Mouse (Mus musculus) R1 (cell line): ENCODE results near the gene Fermt1.

Source experiments
- DNase-seq: peaks from one replicate; pipeline ENCODE4 v3.0.0-alpha.2; 2018; ENCODE audit warnings: low read depth, low spot score

The Fermt1 gene

GRCm38 (mm10) chr2:132922076-132922873 lies 23.4 kb downstream of the Fermt1 start:
- no peak for DNase-seq

- DNase-seq, result no peak
These were observed 30.9 kb downstream of the Fermt1 start for GRCm38 (mm10) chr2:132914785-132915184.

DNA sequence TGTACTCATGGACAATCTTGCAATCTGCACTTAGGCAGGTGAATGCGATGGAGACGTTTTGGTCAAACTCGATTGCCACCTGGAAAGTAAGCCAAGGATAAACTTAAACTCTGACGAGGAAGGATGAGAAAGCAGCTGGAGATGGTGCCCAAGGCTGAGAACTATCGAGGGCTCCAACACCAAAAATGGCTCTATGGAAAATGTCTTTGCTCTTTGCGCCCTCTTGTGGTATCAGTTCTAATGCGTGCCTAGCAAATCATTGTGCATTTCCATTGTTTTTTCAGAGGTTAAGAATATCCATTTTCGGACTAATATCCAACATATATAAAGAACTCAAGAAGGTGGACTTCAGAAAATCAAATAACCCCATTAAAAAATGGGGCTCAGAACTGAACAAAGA lies 38.9 kb downstream of the Fermt1 start:
- DNase-seq, result peak; percentile 57

GRCm38 (mm10) chr2:132904961-132905360 lies 40.7 kb downstream of the Fermt1 start:
- DNase-seq, result no peak

DNA sequence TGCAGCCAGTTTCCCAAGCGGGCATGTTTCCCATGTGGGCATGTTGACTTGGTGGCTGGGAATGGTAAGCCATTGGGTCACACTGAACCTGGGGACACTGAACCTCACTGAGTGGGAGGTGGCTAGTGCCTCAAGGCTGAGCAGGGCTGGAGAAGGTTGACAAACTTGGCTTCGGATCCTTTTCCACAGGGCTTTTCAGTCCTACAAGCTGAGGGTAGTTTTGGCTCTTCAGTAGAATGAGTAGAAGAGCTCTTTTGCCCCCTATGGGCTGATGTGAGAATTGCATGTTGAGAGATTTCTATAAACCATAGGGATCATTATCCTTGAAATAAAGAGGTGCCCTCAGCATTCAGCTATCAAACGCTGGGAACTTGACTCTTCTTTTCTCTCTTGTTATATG lies 42.2 kb downstream of the Fermt1 start:
- DNase-seq, result peak; percentile 67

GRCm38 (mm10) chr2:132902056-132902455 lies 43.6 kb downstream of the Fermt1 start:
- DNase-seq, result no peak

DNA sequence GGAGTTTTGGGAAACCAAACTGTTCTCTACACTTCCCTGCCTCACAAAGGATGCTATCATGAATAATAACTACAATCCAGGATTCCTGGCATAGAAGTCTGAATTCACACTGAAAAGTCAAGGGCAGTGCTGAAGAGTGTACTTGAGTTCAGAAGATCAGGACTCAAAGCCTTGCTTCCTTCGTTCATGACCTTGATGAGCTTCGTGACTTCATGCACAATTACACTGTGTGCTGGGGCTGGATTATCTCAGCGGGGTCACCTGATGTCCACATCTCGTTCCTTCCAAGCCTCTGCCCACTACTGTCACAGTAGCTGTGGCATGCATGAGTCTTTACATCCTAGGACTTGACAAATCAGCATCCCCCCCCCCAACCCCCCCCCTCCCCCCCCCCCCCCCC lies 44.1 kb downstream of the Fermt1 start:
- no peak for DNase-seq

DNA sequence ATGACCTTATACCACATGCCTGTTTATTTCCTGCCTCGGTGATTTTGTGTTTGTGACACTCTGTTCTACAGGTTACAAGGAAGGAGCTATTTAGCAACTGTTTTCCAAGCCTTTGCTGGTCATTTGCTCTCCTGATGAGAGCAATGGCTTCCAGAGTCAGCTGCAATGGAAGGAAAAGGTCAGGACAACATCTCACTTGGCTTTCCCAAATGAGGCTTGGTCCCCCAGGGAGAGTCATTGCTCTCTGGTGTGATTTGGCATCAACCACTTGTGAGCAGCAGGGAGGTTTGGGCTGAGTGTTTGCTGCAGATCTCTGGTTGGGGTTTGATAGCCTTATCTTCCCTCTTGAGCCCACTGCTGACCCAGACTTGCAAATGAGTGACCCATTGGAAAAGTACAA lies 45.1 kb downstream of the Fermt1 start:
- DNase-seq, result no peak

DNA sequence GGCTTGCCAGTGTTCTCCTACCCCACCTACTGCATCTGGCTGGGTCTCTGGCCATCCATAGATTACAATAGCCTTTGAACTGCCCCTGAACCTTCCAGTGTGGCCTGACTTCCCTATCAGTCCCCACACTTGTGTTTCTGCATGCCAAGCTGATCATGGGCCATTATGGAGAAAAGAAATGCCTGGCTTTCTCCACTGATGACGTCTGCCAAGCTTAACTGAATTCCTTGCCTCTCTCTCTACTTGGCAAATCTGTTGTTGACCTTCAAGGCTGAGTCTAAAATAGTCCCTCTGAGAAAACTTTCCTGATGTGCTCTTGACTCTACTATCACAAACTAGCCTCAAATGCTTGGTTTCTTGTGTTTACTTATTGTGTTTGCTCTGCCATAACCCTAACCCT lies 47.5 kb downstream of the Fermt1 start:
- no peak for DNase-seq

DNA sequence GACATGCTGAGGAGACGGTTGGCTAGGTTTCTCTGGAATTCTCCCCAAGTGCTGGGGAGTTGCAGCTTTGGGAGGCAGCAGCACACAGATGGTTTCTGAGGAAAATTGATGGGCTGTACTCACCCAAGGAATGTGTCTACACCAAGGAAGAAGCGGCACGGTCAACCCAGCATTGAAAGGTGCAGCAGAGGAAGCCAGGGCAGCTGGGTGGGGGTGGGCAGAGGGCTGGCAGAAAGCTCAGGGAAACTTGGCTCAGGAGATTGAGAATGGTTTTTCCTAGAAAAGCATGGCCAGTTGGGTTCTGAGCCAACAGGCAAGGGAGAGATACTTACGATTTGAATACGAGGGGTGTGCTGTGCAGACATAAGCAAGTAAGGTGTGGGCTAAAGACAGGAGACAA lies 51.9 kb downstream of the Fermt1 start:
- no peak for DNase-seq

DNA sequence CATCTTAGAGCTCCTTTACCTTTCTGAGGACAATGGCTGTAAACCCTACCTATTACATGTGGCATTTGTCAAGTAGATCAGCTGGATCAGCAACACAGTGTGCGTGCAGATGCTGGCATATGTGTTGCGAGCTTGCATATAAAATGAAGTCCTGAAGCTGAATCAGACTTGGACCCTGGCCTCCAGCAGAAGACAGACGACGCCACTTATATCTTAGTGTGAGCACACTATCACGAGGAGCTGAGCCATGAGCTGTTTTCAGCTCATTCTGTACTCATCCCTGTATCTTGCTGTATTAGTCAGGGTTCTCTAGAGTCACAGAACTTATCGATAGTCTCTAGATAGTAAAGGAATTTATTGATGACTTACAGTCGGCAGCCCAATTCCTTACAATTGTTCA lies 60.4 kb downstream of the Fermt1 start:
- DNase-seq, result no peak

- DNase-seq, result no peak
These were observed 61.3 kb downstream of the Fermt1 start for GRCm38 (mm10) chr2:132884303-132884967.

GRCm38 (mm10) chr2:132880844-132881645 lies 64.7 kb downstream of the Fermt1 start, which contains the start of gene Lrrn4:
Gene Lrrn4 (minus strand): TSS chr2:132880891.
- peak; percentile 95 for DNase-seq

DNA sequence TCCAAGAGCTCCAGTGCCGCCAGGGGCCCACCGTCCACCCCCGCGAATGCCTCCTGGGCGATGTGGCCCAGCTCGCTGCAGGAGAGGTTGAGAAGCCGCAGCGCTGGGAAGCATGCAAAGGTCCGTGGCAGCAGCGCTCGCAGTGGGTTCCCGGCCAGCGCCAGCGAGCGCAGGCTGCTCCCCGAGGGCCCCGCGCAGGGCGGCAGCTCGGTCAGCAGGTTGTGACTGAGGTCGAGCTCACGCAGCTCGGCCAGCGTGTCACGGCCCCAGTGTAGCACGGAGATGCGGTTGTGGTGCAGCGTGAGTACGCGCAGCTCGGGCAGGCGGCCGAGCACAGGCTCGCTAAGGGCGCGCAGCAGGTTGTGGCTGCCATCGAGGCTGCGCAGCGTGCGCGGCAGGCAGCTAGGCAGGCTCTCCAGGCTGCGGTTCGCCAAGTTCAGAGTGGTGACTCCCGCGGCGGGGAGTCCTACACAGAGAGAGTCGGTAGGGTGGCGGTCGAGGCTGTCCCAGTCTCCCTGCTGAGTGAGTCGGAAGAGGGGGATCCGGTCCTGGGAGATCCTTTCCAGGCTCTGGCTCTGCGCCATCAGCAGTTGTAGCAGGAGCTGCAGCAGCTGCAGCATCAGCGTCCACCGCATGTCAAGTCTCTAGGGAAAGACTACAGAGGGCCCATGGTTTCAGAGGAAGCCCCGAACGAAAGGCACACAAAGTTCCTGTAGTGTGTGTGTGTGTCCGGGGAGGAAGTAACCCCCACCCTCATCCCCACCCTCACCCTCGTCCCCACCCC lies 66.3 kb downstream of the Fermt1 start:
- DNase-seq, result peak; percentile 77

GRCm38 (mm10) chr2:132876991-132877390 lies 68.7 kb downstream of the Fermt1 start:
- DNase-seq, result no peak

DNA sequence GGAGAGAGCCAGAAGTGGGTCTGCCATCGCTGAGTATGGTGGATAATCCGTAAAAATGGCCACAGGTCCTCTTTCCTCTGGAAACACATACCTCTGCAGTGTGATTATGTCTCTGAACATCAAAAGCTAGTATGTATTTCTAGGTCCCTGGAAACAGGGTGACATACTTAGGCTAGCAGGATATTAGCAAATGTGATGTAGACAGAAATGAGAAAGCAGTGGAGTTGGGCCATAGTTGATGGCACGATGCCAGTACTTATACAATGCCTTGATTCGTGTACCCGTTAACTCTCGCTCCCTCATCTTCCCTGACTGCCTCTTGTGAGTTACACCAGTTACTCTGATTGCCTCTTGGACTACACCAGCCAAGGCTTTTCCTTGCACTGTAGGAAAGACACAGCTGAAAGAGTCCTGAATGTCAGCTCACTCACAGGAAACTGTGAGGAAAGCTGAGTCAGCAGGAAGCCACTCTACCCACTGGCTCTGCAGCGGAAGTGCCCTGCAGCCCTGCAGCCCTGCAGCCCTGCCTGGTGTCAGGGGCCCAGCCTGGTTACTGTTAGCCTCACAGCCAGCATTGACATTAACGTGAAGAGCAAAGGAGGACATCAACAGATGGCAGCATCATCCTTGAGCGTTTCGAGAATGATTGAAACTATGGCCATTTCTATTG lies 71.9 kb downstream of the Fermt1 start:
- no peak for DNase-seq

GRCm38 (mm10) chr2:132871663-132872062 lies 74.0 kb downstream of the Fermt1 start:
- DNase-seq, result no peak

- no peak for DNase-seq
These were observed 75.4 kb downstream of the Fermt1 start for GRCm38 (mm10) chr2:132870286-132870685.

GRCm38 (mm10) chr2:132869682-132870081 lies 76.0 kb downstream of the Fermt1 start:
- DNase-seq, result no peak

- DNase-seq, result no peak
These were observed 78.2 kb downstream of the Fermt1 start for GRCm38 (mm10) chr2:132867521-132867920.

- DNase-seq, result no peak
These were observed 82.4 kb downstream of the Fermt1 start for GRCm38 (mm10) chr2:132863325-132863724.
